Mouse (Mus musculus): ENCODE measurements around the gene Dab2ip.

Dab2ip gene

DNA sequence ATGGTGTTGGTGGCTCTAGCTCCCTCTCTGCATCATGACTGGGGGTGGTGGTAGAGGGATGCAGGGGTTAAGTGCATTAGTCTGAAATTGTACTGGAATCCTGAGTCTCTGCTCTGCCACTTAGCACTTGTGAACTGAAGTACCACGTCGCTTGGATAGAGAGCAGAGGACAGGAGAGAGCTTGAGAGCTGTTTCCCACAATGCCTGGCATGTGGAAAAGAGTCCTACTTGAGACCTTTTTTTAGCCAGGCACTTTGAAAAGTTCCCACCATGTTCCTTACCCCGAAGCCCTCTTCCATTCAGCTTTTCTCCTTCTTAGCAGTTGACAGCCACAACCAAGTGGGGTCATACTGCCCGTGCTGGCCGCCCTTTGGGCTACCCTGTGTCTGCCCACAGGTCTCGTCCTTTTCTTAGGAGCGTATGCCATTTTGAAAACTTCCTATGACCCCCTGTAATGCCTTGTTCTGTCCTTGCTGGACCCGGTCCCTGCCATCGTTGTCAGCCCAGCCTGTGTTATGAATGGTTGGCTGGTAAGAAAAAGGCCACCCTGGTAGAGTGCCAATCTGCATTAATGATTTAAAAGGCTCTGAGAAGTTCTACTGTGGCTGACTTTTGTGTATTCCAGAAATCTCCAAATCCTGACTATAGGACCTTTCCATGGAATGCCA is 34.8 kb downstream of the Dab2ip start:
- in situ Hi-C loops (cut with MboI; ENCODE audit: low sequenced_read_pairs) = no loop called here

DNA sequence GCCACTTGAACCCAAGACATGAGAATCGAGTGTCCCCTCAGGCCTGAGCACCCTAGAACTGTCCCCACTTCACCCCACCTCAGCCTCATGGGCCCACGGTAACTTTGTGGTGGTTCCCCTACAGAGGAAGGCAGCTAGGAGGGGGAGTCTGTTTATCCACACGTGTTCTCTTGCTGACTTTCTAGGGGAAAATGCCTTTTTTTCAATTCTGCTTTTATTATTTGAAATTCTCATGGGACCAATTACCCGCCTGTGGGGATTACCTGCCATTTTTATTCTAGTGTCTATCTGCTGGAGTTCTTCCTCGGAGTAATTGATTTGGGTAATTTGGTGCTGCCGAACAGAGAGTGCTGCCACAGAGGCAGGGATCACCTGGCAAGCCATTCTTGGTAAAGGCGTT is 35.8 kb downstream of the Dab2ip start:
- in situ Hi-C loops (cut with MboI; ENCODE audit: low sequenced_read_pairs) = no loop called here

DNA sequence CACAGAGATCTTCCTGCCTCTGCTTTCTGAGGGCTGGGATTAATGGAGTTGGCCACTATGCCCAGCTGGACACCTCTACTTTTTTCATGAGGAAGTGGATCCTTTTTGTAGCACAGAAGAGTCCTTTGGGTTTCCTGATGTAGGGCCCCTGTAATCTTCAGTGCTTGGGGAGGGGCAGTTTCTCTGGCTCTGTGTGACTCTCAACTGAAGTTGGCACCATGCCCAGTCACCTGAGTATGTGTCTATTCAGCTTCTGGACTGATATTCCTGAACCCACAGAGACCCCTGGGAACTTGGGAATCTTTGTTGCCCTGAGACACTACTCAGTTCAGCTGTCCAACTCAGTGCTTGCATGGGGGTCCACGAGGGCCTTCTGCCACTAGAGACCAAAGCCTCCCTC is 37.0 kb downstream of the Dab2ip start:
- in situ Hi-C loops (cut with MboI; ENCODE audit: low sequenced_read_pairs) = no loop called here

DNA sequence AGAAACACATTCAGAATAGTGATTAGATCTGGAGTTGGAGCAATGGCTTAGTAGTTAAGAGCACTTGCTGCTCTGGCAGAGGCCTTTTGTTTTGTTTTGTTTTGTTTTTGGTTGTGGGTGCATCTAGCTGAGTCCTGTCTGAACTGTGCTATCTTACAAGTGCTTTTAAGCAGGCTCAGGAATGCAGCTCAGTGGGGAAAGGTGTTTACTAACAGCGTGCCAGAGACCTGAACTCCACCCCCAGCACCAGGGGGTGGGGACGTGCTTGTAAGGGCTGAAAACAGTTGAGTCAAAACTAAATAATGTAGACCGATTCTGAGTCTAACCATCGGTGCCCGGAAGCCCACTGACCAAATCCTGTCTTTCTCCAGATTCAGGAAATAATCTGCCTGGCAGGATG is 37.7 kb downstream of the Dab2ip start:
- in situ Hi-C loops (cut with MboI; ENCODE audit: low sequenced_read_pairs) = no loop called here

DNA sequence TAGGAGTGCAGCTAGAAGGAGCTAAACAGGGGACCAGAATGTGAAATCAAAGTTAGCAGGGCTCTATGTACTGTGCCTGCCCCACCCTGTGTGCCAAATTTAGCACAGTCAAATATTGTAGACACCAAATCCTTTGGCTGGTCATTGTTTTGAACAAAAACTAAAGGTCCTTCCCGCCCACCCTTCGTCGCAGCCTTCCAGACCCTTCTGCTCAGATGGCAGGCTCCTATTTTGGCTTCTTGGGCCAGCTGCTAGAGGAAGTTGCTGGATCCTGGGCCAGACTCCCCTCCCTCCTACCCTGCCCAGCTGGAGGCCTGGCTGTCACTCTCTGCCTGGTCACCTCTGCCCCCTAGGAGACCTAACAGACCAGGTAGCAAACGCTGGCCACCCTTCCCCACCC is 38.7 kb downstream of the Dab2ip start:
- in situ Hi-C loops (cut with MboI; ENCODE audit: low sequenced_read_pairs) = no loop called here

DNA sequence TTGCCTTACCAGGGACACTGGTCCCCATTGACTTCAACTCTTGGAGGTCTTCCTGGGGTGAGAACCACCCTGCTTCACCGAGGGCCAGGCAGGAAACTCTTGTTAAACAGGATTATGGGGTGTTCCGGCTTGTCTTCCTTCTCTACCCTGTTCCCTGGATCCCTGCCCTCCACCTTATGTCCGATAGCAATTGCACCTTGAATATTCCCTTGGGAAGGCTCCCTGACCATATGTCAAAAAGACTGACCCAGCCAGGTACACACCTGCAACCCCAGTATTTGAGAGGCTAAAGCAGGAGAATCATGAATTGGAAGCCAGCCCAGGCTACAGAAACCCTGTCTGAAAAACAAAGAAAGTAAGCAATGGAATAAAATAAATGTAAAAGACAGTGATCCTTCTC is 40.8 kb downstream of the Dab2ip start:
- in situ Hi-C loops (cut with MboI; ENCODE audit: low sequenced_read_pairs) = no loop called here

DNA sequence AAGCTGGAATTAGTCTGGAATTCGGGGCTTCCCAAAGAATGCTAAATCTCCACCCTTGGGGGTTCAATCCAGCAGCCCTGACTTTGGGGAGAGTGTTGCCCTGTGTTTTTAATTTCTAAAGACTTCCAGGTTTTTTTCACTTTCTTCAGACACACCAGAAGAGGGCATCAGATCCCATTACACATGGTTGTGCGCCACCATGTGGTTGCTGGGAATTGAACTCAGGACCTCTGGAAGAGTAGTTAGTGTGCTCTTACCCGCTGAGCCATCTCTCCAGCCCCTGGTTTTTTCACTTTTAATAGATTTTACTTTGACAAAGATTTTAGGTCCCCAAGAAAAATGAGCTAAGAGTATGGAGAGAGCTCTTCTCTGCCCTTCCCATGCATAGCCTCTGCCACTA is 43.6 kb downstream of the Dab2ip start:
- in situ Hi-C loops (cut with MboI; ENCODE audit: low sequenced_read_pairs) = no loop called here

DNA sequence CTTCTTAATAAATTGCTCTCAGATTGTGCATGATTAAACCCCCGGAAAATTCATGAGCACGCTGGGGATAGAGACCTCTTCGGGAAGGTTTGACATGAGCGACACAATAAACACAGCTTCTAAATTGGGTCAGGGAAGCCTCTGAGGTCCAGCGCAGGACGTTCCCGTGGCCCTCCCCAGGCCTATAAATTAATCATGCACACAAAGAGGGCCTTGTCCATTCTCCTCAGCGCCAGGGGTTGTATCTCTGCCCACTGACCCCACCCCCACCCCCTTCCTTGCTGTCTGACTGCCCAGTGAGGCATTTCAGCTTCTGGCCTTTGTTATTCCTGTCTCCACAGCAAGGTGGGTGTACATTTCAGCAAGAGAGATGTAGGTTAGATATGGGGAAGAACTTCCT is 49.4 kb downstream of the Dab2ip start:
- in situ Hi-C loops (cut with MboI; ENCODE audit: low sequenced_read_pairs) = no loop called here

DNA sequence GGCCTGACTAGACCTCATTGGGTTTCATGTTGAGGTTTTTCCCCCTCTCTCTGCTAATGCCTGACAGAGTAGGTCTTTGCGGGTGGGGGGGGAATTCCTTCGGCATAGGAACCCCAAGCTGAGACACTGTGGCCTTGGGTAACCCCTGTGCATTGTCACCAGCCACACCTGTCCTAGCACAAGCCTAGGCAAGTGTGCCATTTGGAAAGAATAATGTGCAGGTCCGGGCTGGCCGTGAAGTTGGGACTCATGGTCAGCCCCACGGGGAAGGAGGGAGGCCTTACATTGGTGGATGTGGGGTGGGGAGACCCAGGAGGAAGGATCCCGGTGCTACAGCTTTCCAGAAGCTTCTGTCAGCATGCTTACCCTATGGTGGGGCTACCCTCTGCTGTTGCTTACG is 50.8 kb downstream of the Dab2ip start:
- in situ Hi-C loops (cut with MboI; ENCODE audit: low sequenced_read_pairs) = no loop called here

DNA sequence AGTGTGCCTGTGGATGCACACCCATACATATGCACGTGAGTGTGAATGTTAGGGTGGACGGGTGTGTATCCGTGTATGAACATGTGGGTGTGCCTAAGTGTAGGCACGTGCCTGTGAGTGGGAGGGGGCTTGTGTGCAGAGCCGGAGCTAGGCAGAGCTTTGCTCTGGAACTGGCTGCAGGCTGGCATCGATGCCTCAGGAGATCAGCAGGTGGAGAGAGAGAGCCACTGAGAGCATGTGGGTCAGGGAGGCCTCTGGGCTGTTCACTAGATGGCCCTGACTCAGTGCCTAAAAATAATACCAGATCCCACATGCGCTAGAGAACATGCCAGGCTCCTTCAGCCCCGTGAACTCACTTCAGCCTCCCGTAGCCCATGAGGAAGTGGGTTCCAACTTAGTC is 51.3 kb downstream of the Dab2ip start:
- in situ Hi-C loops (cut with MboI; ENCODE audit: low sequenced_read_pairs) = no loop called here

DNA sequence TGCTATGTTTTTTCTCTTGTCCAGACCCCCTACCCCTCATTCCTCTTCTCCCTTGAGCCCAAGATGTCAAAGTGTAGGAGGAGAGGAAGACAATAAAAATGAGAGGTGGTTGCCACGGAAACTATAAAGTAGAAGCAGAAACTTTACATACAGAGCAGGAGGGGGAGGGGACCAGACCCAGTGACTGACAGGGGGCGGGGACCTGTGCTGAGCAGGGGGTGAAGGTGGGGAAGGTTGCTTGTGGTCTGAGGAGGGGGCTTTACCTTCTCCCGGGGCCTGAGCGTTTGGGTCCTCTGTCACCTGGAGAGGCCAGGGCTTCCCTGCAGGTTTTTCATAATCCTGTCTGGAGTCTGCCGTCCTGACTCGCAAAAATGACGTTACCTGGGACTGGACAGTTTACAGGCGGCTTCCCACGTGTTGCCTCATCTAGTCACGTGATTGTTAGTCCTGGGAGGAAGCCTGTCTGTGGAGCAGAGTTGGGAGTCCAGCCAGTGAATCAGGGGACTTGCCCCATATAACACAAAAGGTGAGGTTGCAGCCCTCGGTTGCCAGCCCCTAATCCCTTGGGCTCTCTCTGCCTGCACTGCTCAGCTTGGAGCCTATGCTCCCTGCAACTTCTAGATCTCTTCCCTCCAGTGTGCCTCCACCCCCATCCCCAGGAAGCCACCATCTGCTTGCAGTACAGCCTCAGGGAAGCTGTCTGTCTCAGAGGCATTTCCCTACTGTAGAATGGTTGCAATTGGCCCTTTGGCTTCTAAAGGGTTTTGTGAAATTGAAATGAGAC is 52.3 kb downstream of the Dab2ip start:
- in situ Hi-C loops (cut with MboI; ENCODE audit: low sequenced_read_pairs) = no loop called here

DNA sequence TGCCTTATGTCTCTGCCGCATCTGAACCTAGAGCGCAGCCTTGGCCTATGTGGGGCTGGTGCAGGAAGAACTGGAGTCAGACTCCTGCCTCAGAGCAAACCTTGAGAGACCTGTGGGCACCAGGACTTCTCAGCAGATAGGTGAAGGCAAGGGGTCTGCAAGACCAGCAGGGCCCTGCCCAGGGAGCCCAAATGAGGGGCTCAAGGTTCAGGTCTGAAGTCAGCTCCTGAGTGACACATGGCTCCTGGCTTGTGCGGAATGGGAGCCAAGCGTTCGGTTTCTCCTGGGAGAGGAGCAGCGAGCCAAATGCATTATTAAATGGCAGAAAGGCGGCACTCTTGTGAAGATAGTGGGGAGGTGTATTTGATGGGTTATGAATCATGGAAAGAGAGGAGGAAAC is 52.9 kb downstream of the Dab2ip start:
- in situ Hi-C loops (cut with MboI; ENCODE audit: low sequenced_read_pairs) = no loop called here

DNA sequence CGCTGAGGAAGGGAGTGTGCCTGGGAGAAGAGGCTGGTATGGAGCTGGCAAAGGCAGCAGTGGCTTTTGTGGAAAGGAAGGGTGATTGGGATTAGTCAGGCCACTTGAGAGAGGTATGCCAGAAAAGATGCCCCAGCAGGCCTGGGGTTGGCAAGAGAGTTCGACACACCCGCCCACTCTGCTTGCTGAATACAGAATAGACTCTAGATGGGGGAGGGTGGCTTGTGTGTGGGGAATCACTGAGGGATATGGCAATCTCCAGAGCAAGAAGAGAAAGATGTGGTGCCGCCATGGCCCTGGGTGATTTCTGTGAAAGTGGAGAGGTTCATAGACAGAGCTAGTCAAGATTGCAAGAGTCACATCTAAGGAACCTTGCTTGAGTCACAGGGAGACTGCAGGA is 53.6 kb downstream of the Dab2ip start:
- in situ Hi-C loops (cut with MboI; ENCODE audit: low sequenced_read_pairs) = no loop called here

DNA sequence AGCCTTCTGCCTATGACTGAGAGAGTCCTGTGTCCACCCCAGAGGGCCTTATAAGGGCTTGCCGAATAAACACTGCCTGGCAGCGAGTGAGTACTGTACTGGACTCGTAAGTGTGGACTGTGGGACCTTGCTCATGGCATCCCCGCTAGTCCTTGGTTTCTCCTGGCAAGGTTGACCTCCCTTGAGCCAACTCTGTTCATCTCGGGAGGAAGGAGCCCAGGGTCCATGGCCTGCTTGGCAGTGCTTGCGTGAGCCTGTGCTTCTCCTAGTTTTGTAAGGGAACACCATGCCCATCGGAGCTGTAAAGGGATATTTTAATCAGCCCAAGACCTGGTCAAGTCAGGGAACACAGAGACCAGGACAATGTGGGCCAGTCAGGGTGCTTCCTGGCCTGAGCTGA is 54.2 kb downstream of the Dab2ip start:
- in situ Hi-C loops (cut with MboI; ENCODE audit: low sequenced_read_pairs) = no loop called here

DNA sequence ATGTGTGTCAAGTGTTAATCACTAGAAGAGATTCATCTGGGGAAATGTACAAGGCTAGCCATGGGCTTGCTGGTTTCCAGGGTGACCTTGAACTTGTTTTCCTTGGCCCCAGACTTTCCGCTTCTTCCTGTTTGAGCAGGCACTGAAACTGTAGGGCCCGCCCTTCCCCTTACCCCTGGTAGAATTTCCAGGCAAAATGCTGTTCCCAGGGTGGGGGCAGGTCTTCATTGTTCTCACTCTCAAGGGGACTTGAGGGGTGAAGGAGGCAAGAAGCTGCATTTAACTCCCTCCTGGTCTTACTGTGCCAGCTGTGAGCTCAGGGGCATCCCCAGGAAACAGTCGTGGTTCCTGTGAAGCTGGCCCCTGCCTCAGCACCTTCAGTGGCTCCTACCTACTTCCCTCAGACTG is 55.9 kb downstream of the Dab2ip start:
- in situ Hi-C loops (cut with MboI; ENCODE audit: low sequenced_read_pairs) = no loop called here

DNA sequence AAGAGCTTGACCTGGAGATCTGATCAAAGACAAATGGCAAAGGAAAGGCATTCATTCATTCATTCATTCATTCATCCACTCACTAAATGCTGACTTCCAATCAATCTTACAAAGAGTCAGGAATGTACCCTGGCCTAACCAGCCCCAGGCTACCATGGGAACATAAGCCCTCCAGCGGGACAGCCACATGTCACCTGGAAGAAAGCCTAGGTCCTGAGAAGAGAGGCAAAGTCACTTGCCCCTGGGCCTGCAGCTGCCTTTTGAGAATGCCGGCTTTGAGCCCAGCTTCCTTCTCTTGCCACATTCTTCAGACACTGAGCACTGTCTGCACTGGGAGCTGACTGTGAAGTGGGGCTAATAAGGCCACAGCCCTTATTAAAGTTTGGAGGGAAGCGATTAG is 56.3 kb downstream of the Dab2ip start:
- in situ Hi-C loops (cut with MboI; ENCODE audit: low sequenced_read_pairs) = no loop called here

DNA sequence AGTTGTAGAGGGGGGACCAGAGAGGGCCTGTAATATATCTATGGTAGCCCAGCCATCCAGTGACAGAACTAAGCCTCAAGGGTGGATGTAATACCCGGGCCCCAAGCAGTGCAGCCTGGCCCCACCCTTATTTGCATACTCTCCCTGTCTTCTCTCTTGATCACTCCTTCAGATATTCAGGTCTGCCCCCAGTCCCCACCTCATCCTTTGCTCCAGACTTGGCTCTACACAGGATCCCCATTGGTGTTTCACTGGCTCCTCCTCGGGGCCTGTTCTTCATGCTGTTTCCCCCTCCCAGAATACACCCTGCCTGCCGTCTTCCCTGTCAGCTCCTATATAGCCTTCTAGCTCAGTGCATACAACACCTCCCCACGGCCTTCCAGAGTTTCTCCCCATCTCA is 57.3 kb downstream of the Dab2ip start:
- in situ Hi-C loops (cut with MboI; ENCODE audit: low sequenced_read_pairs) = no loop called here

DNA sequence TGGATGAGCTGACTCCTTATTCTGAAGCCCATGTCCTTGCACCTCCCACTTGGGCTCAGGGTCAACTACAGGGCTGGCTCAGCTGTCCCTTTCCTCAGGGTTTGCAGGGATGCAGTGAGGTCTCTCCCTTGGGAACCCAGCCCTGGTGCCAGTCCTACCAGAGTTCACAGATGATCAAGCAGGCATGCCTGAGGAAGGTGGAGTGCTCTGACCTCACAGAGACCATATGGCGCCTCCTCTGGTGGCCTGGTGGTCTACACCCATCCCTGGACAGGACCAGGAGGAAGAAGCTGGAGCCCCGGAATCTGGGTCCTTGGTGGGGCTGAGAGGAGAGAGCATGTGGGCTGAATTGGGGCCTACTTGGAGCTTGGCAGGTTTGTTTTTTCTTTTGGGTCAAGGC is 57.9 kb downstream of the Dab2ip start:
- in situ Hi-C loops (cut with MboI; ENCODE audit: low sequenced_read_pairs) = no loop called here

DNA sequence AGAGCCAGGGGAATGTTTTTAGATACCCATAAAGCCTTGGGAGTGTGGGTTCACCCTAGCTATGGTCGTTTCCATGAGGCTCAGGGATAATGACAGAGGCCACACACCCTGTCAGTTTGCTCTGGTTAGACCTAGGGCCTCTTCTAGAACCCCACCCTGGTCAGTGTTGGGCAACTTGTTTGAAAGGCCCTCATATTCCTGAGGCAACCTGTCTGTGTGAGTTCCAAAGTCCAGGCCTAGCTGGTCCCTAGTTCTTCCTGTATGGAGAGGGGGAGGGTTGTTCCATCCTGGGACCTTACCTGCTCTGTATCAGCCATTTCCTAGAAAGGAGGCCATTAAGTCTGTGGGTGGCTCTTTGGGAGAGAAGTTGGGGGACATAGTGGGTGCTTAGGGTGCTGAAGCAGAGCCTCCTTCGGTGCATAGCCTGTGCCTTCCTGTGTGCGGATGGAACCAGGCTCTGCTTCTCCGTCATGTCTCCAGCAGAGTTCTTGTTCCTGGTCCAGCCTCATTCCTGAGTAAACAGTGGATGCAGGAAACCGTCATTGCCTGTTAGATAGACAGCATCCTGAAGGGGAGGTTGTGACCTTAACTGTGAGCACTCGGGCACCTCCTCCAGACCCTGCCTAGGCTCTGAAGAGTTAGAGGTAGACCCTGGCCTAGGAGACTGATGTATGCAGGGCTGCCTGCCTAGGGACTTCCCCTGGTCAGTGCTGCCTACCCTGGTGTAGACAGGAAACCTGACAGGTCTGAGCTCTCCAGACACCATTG is 59.0 kb downstream of the Dab2ip start:
- in situ Hi-C loops (cut with MboI; ENCODE audit: low sequenced_read_pairs) = no loop called here

DNA sequence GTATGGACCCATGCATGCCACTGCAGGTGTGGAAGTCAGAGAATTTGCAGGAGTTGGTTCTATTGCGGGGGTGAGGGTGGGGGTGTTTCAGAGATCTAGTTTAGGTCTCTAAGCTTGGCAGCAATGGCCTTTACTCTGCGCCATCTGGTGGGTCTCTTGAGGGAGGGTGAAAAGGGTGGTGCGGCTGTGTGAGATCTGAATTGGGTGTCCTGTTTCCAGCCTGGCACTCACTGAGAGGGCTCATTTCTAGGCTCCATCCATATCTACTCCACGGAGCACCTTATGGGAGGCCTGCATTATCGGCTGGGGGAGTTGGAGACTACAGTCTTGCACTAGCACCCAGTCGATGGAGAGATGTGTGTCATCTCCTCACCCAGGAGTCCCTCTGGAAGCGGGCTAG is 60.9 kb downstream of the Dab2ip start:
- in situ Hi-C loops (cut with MboI; ENCODE audit: low sequenced_read_pairs) = no loop called here

DNA sequence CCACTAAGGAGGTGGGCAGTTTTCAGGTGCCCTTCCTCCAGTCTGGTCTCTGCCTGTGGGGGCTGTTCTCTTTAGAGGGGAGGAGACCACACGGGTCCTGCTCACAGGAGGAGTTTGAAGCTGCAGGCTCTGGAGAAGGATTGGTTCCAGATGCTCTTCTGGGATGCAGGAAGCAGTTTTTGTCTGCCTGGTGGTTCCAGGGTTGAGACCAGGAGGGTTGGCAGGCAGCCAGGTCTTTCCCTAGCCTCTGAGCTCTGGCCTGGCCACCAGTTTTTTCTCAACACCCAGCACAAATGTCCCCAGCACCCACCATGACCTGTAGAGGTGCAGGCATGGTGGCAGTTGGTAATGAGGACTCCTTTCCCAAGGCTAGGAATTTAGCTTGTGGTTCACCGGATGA is 61.5 kb downstream of the Dab2ip start:
- in situ Hi-C loops (cut with MboI; ENCODE audit: low sequenced_read_pairs) = no loop called here
